Mouse (Mus musculus): Measurements from ENCODE around the gene Gbe1. TPM values are rescaled to one million over a fixed set of nuclear protein-coding genes. Genes with fewer than 3 reads are reported as not detected.

Gene Gbe1
- polyA plus RNA-seq (2014; fragmentation: Nextera tagmentation; extraction: Ambion mirVana) = 17.6 and 18.4 TPM in 2 replicates

GRCm38 (mm10) chr16:70313886-70314577 lies at the start of gene Gbe1:
Gene Gbe1, plus strand, starts transcription at chr16:70313949.
- Histone ChIP-seq H3K27me3 (replicated peaks; ENCODE audit: control insufficient read depth, insufficient read depth, low read length) (no peaks in the 10 kb centered on the region), H3K9ac (ENCODE audit: low read depth, low read length) (peak within 1 kb of the TSS; percentile 89), H3K27ac (replicated peaks; ENCODE audit: low read depth, low read length) (peak within 1 kb of the TSS; percentile 91), H3K4me3 (ENCODE audit: low read depth, low read length) (peak within 1 kb of the TSS; percentile 65), H3K4me1 (ENCODE audit: control insufficient read depth, insufficient read depth, low read length) (no peaks in the 10 kb centered on the region), H3K36me3 (ENCODE audit: control insufficient read depth, insufficient read depth, low read length) (no peaks in the 10 kb centered on the region), H3K4me2 (ENCODE audit: low read depth, low read length) (peak within 1 kb of the TSS; percentile 62), H3K9me3 (ENCODE audit: control insufficient read depth, low read length) (no peaks in the 10 kb centered on the region)
- 0% methylated on average over 15 of the region's 82 CpGs for WGBS
- peak; percentile 98 for ATAC-seq (ENCODE audit: low read depth)
- DNase-seq (ENCODE audit: low spot score) = peak; percentile 95

- 88% methylated on average over 4 of the region's 4 CpGs for WGBS
- Histone ChIP-seq H3K4me1 (ENCODE audit: control insufficient read depth, insufficient read depth, low read length) (no peaks in the 10 kb centered on the region), H3K9me3 (ENCODE audit: control insufficient read depth, low read length) (no peaks in the 10 kb centered on the region), H3K9ac (ENCODE audit: low read depth, low read length) (no peak overlapping the region), H3K36me3 (ENCODE audit: control insufficient read depth, insufficient read depth, low read length) (no peaks in the 10 kb centered on the region), H3K4me2 (ENCODE audit: low read depth, low read length) (no peak overlapping the region), H3K27me3 (replicated peaks; ENCODE audit: control insufficient read depth, insufficient read depth, low read length) (no peaks in the 10 kb centered on the region), H3K27ac (replicated peaks; ENCODE audit: low read depth, low read length) (no peak overlapping the region), H3K4me3 (ENCODE audit: low read depth, low read length) (no peak overlapping the region)
- ATAC-seq (ENCODE audit: low read depth) (no peak), DNase-seq (ENCODE audit: low spot score) (no peak)
These were observed 3.1 kb upstream of the Gbe1 start for GRCm38 (mm10) chr16:70310691-70311090.

GRCm38 (mm10) chr16:70313496-70313885 lies 258 bp upstream of the Gbe1 start:
- H3K27me3 ChIP-seq (replicated peaks; ENCODE audit: control insufficient read depth, insufficient read depth, low read length) = no peaks in the 10 kb centered on the region
- WGBS = 2% methylated on average over 7 of the region's 7 CpGs

GRCm38 (mm10) chr16:70314578-70314930 lies 805 bp downstream of the Gbe1 start:
- no peaks in the 10 kb centered on the region for H3K36me3 ChIP-seq (ENCODE audit: control insufficient read depth, insufficient read depth, low read length)
- ATAC-seq (ENCODE audit: low read depth) = no peak
- no peaks in the 10 kb centered on the region for H3K9me3 ChIP-seq (ENCODE audit: control insufficient read depth, low read length)
- peak overlapping the region; percentile 62 for H3K4me2 ChIP-seq (ENCODE audit: low read depth, low read length)
- H3K9ac ChIP-seq (ENCODE audit: low read depth, low read length) = peak overlapping the region; percentile 89
- peak overlapping the region; percentile 65 for H3K4me3 ChIP-seq (ENCODE audit: low read depth, low read length)
- H3K27ac ChIP-seq (replicated peaks; ENCODE audit: low read depth, low read length) = peak overlapping the region; percentile 91
- no peaks in the 10 kb centered on the region for H3K27me3 ChIP-seq (replicated peaks; ENCODE audit: control insufficient read depth, insufficient read depth, low read length)
- no peaks in the 10 kb centered on the region for H3K4me1 ChIP-seq (ENCODE audit: control insufficient read depth, insufficient read depth, low read length)
- 1% methylated on average over 9 of the region's 9 CpGs for WGBS
- DNase-seq (ENCODE audit: low spot score) = no peak

More at GRCm38 (mm10) chr16:70313496-70313885, 258 bp upstream of the Gbe1 start:
- H3K4me2 ChIP-seq (ENCODE audit: low read depth, low read length) = peak overlapping the region; percentile 59
- no peak for DNase-seq (ENCODE audit: low spot score)
- no peak for ATAC-seq (ENCODE audit: low read depth)
- peak overlapping the region; percentile 91; the same call in 1 of the 2 replicates for H3K27ac ChIP-seq (replicated peaks; ENCODE audit: low read depth, low read length)
- no peaks in the 10 kb centered on the region for H3K36me3 ChIP-seq (ENCODE audit: control insufficient read depth, insufficient read depth, low read length)
- peak overlapping the region; percentile 89 for H3K9ac ChIP-seq (ENCODE audit: low read depth, low read length)
- no peaks in the 10 kb centered on the region for H3K9me3 ChIP-seq (ENCODE audit: control insufficient read depth, low read length)
- H3K4me3 ChIP-seq (ENCODE audit: low read depth, low read length) = peak overlapping the region; percentile 65
- no peaks in the 10 kb centered on the region for H3K4me1 ChIP-seq (ENCODE audit: control insufficient read depth, insufficient read depth, low read length)

- H3K4me1 ChIP-seq (ENCODE audit: control insufficient read depth, insufficient read depth, low read length) = no peaks in the 10 kb centered on the region
- no peaks in the 10 kb centered on the region for H3K36me3 ChIP-seq (ENCODE audit: control insufficient read depth, insufficient read depth, low read length)
- peak; percentile 45 for DNase-seq (ENCODE audit: low spot score)
- H3K27ac ChIP-seq (replicated peaks; ENCODE audit: low read depth, low read length) = no peak overlapping the region
- 47% methylated on average over 3 of the region's 3 CpGs for WGBS
- no peak overlapping the region for H3K4me3 ChIP-seq (ENCODE audit: low read depth, low read length)
- H3K9me3 ChIP-seq (ENCODE audit: control insufficient read depth, low read length) = no peaks in the 10 kb centered on the region
- H3K4me2 ChIP-seq (ENCODE audit: low read depth, low read length) = 0 out of 2 replicates have a peak overlapping the region, but pooled peaks have one; percentile 62
- no peak for ATAC-seq (ENCODE audit: low read depth)
- H3K9ac ChIP-seq (ENCODE audit: low read depth, low read length) = no peak overlapping the region
- no peaks in the 10 kb centered on the region for H3K27me3 ChIP-seq (replicated peaks; ENCODE audit: control insufficient read depth, insufficient read depth, low read length)
These were observed 1.5 kb downstream of the Gbe1 start for GRCm38 (mm10) chr16:70315261-70315660.

- no peaks in the 10 kb centered on the region for H3K4me1 ChIP-seq (ENCODE audit: control insufficient read depth, insufficient read depth, low read length)
- peak; percentile 60 for DNase-seq (ENCODE audit: low spot score)
- H3K36me3 ChIP-seq (ENCODE audit: control insufficient read depth, insufficient read depth, low read length) = no peaks in the 10 kb centered on the region
- no peaks in the 10 kb centered on the region for H3K27me3 ChIP-seq (replicated peaks; ENCODE audit: control insufficient read depth, insufficient read depth, low read length)
- no peak overlapping the region for H3K27ac ChIP-seq (replicated peaks; ENCODE audit: low read depth, low read length)
- no peaks in the 10 kb centered on the region for H3K9me3 ChIP-seq (ENCODE audit: control insufficient read depth, low read length)
- no peak overlapping the region for H3K4me3 ChIP-seq (ENCODE audit: low read depth, low read length)
- WGBS = 63% methylated on average over 3 of the region's 3 CpGs
- no peak overlapping the region for H3K4me2 ChIP-seq (ENCODE audit: low read depth, low read length)
- ATAC-seq (ENCODE audit: low read depth) = no peak
- no peak overlapping the region for H3K9ac ChIP-seq (ENCODE audit: low read depth, low read length)
These were observed 2.2 kb downstream of the Gbe1 start for GRCm38 (mm10) chr16:70315862-70316390.

GRCm38 (mm10) chr16:70319388-70319787 lies 5.6 kb downstream of the Gbe1 start:
- H3K9ac ChIP-seq (ENCODE audit: low read depth, low read length) = no peak overlapping the region
- no peaks in the 10 kb centered on the region for H3K27me3 ChIP-seq (replicated peaks; ENCODE audit: control insufficient read depth, insufficient read depth, low read length)
- no peak overlapping the region for H3K4me2 ChIP-seq (ENCODE audit: low read depth, low read length)
- no peaks in the 10 kb centered on the region for H3K36me3 ChIP-seq (ENCODE audit: control insufficient read depth, insufficient read depth, low read length)
- DNase-seq (ENCODE audit: low spot score) = no peak
- no peaks in the 10 kb centered on the region for H3K4me1 ChIP-seq (ENCODE audit: control insufficient read depth, insufficient read depth, low read length)
- WGBS = 91% methylated on average over 6 of the region's 6 CpGs
- H3K4me3 ChIP-seq (ENCODE audit: low read depth, low read length) = no peak overlapping the region
- no peaks in the 10 kb centered on the region for H3K9me3 ChIP-seq (ENCODE audit: control insufficient read depth, low read length)
- no peak for ATAC-seq (ENCODE audit: low read depth)
- no peak overlapping the region for H3K27ac ChIP-seq (replicated peaks; ENCODE audit: low read depth, low read length)

- Histone ChIP-seq H3K9me3 (ENCODE audit: control insufficient read depth, low read length) (no peaks in the 10 kb centered on the region), H3K4me1 (ENCODE audit: control insufficient read depth, insufficient read depth, low read length) (no peaks in the 10 kb centered on the region), H3K9ac (ENCODE audit: low read depth, low read length) (no peak overlapping the region), H3K4me3 (ENCODE audit: low read depth, low read length) (no peak overlapping the region), H3K27me3 (replicated peaks; ENCODE audit: control insufficient read depth, insufficient read depth, low read length) (no peaks in the 10 kb centered on the region), H3K27ac (replicated peaks; ENCODE audit: low read depth, low read length) (no peak overlapping the region), H3K4me2 (ENCODE audit: low read depth, low read length) (no peak overlapping the region), H3K36me3 (ENCODE audit: control insufficient read depth, insufficient read depth, low read length) (no peaks in the 10 kb centered on the region)
- DNase-seq (ENCODE audit: low spot score) (peak; percentile 45), ATAC-seq (ENCODE audit: low read depth) (0 out of 2 replicates have a peak, but pooled peaks have one; percentile 18)
- 60% methylated on average over 10 of the region's 10 CpGs for WGBS
These were observed 7.0 kb downstream of the Gbe1 start for GRCm38 (mm10) chr16:70320612-70321280.

Measured in embryonic facial prominence, embryonic 14.5 days (tissue).